Mouse (Mus musculus) limb, embryonic 14.5 days (tissue): ENCODE data around the gene Pisd. TPM values are rescaled to one million over a fixed set of nuclear protein-coding genes. Genes with fewer than 3 reads are reported as not detected.

ENCODE experiments used
- ATAC-seq: fragments of 200-750 bp; cut with Nextera tagmentation; 2 replicates; pipeline ENCODE4 v1.8.0; 2017; ENCODE audit warnings: low read depth, moderate number of reproducible peaks, moderate TSS enrichment; ENCODE audit not compliant: low FRiP score
- DNase-seq: peaks from one replicate; pipeline ENCODE4 v3.0.0-alpha.2; 2015; ENCODE audit warnings: low spot score
- H3K27ac ChIP-seq: fragments of 300-500 bp; sonication (generic); replicated peaks from 2 replicates; pipeline ENCODE4 v1.5.1; 2014; ENCODE audit warnings: low read depth, mild to moderate bottlenecking, low read length, moderate library complexity, mixed read lengths
- H3K27me3 ChIP-seq: fragments of 300-500 bp; sonication (generic); 2 replicates; pipeline ENCODE4 v1.6.1; 2014; ENCODE audit warnings: low read length, mixed read lengths; ENCODE audit not compliant: control insufficient read depth, insufficient read depth
- H3K36me3 ChIP-seq: fragments of 300-500 bp; sonication (generic); 2 replicates; pipeline ENCODE4 v1.6.1; 2014; ENCODE audit warnings: mild to moderate bottlenecking, low read length, moderate library complexity, mixed read lengths; ENCODE audit not compliant: control insufficient read depth, insufficient read depth
- H3K4me1 ChIP-seq: fragments of 300-500 bp; sonication (generic); 2 replicates; pipeline ENCODE4 v1.6.1; 2014; ENCODE audit warnings: antibody characterized with exemption, low read length, mixed read lengths; ENCODE audit not compliant: control insufficient read depth, insufficient read depth
- H3K4me2 ChIP-seq: fragments of 300-500 bp; sonication (generic); replicated peaks from 2 replicates; pipeline ENCODE4 v1.6.1; 2014; ENCODE audit warnings: low read depth, mild to moderate bottlenecking, low read length, moderate library complexity; ENCODE audit not compliant: severe bottlenecking
- H3K4me3 ChIP-seq: fragments of 300-500 bp; sonication (generic); replicated peaks from 2 replicates; pipeline ENCODE4 v1.5.1; 2014; ENCODE audit warnings: low read length
- H3K9ac ChIP-seq: fragments of 300-500 bp; sonication (generic); 2 replicates; pipeline ENCODE4 v1.6.1; 2014; ENCODE audit warnings: mild to moderate bottlenecking, low read depth, low read length, moderate library complexity; ENCODE audit not compliant: severe bottlenecking
- H3K9me3 ChIP-seq: fragments of 300-500 bp; sonication (generic); 2 replicates; pipeline ENCODE4 v1.6.1; 2016; ENCODE audit warnings: low read length; ENCODE audit not compliant: control insufficient read depth
- POLR2A ChIP-seq: fragments of 200-500 bp; IDR thresholded peaks from 2 replicates; pipeline ENCODE4 v1.8.0; 2012; ENCODE audit warnings: inconsistent platforms, mild to moderate bottlenecking, moderate library complexity, borderline replicate concordance; ENCODE audit not compliant: insufficient read depth, insufficient read length; ENCODE audit errors: extremely low read depth
- WGBS: fragments of 180-500 bp; shearing (Covaris S2); extraction: QIAGEN DNeasy Blood & Tissue Kit; methylation state at CpG from one replicate; pipeline ENCODE4 v1.1.7; 2014; 5-methylcytosine and 5-hydroxymethylcytosine counted together
- polyA plus RNA-seq, 2 experiments: library from polyadenylated mRNA; depleted of rRNA in 1 of 2; stranded (reverse) in 1 of 2; unstranded in 1 of 2; fragments of >200 nt; fragmentation: Nextera tagmentation in 1 of 2; extraction: Ambion mirVana in 1 of 2; gene quantifications; 2 replicates each; pipeline versions ENCODE4 v1.2.1 to v1.2.3; 2012 to 2014

The Pisd gene
- polyA plus RNA-seq, 2 experiments = 45.7 to 57.5 TPM

- DNase-seq = no peak
- no peak for TF ChIP-seq POLR2A
- Histone ChIP-seq H3K4me2 (no peak overlapping the region), H3K4me1 (no peaks in the 10 kb centered on the region), H3K36me3 (no peaks in the 10 kb centered on the region), H3K27ac (no peak overlapping the region), H3K9ac (no peak overlapping the region), H3K9me3 (no peaks in the 10 kb centered on the region), H3K27me3 (no peaks in the 10 kb centered on the region), H3K4me3 (no peak overlapping the region)
- WGBS = 67% methylated on average over 7 of the region's 7 CpGs
- no peak for ATAC-seq
Measured at GRCm38 (mm10) chr5:32722263-32722662, 63.2 kb downstream of the Pisd start.

DNA sequence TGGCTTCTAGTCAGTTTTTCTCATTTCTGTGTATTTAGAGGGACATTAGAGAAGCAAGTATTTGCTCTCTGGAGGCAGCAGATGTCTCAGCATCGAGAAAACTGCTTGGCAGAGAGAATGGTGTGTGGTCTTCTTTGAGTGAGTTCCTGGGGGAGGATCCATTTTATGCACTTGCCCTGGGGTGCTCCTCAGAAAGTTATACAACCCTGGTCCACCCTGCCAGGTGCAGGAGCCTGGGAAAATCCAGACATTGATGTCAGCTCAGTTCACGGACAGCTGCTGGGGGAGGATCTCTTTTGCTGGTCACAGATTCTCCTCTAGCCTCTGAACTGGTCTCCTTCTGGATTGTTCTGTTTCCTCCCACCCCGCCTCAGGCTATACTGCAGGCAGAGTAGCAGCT lies 64.1 kb downstream of the Pisd start:
- ATAC-seq (0 out of 2 replicates have a peak, but pooled peaks have one; percentile 28), DNase-seq (no peak)
- 43% methylated on average over 3 of the region's 3 CpGs for WGBS
- no peak overlapping the region for H3K4me3 ChIP-seq
- H3K27ac ChIP-seq = no peak overlapping the region
- no peaks in the 10 kb centered on the region for H3K9me3 ChIP-seq
- H3K4me2 ChIP-seq = no peak overlapping the region
- TF ChIP-seq POLR2A = no peak
- H3K36me3 ChIP-seq = no peaks in the 10 kb centered on the region
- H3K27me3 ChIP-seq = no peaks in the 10 kb centered on the region
- H3K9ac ChIP-seq = no peak overlapping the region
- no peaks in the 10 kb centered on the region for H3K4me1 ChIP-seq

DNA sequence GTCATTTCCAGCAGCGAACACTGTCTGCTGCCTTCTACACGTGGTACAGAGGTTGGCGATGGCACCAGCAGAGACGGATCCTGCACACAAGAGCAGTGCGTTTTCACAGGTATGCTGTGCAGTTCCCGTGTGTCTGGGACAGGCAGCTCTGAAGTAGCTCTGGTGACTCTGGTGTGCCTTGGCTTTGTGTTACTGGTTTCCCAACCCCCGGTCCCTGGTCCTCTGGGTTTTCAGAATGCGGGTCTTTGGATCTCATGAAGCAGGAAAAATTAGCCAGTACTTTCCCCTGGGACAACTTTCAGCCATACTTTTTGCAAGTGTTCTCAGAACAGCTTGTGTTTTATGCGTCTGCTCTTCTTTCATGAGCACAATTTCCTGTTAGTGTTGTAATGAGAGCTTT lies 65.0 kb downstream of the Pisd start:
- TF ChIP-seq POLR2A = no peak
- ATAC-seq = no peak
- Histone ChIP-seq H3K4me3 (no peak overlapping the region), H3K4me2 (no peak overlapping the region), H3K36me3 (no peaks in the 10 kb centered on the region), H3K4me1 (no peaks in the 10 kb centered on the region), H3K27me3 (no peaks in the 10 kb centered on the region), H3K27ac (no peak overlapping the region), H3K9me3 (no peaks in the 10 kb centered on the region), H3K9ac (no peak overlapping the region)
- WGBS = 54% methylated on average over 9 of the region's 9 CpGs
- DNase-seq = no peak

GRCm38 (mm10) chr5:32718916-32719315 lies 66.5 kb downstream of the Pisd start:
- Histone ChIP-seq H3K36me3 (no peaks in the 10 kb centered on the region), H3K9me3 (no peaks in the 10 kb centered on the region), H3K4me1 (no peaks in the 10 kb centered on the region), H3K27ac (no peak overlapping the region), H3K9ac (no peak overlapping the region), H3K4me3 (no peak overlapping the region), H3K27me3 (no peaks in the 10 kb centered on the region), H3K4me2 (no peak overlapping the region)
- DNase-seq (no peak), ATAC-seq (no peak)
- 51% methylated on average over 6 of the region's 6 CpGs for WGBS
- no peak for TF ChIP-seq POLR2A

DNA sequence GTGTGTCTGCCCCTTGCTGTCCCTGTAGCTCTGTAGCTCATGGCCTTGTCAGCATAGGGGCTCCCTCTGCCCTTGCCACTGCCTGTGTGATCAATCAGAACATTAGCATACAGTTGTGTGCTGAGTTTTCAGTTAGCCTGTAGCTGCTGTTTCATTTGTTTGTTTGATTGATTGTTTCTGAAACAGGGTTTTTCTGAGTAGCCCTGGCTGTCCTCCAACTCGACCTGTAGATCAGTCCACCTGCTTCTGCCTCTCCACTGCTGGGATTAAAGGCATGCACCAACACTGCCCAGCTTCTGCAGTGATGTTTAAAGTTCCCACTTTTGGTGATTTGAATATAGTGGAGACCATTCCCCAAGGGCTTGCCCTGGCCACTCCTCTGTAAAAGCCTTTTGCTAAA lies 67.7 kb downstream of the Pisd start:
- no peak for TF ChIP-seq POLR2A

More for the DNA sequence above, 67.7 kb downstream of the Pisd start:
- no peak overlapping the region for H3K4me2 ChIP-seq
- DNase-seq = no peak
- H3K4me3 ChIP-seq = no peak overlapping the region
- H3K4me1 ChIP-seq = peaks cover 5% of the 10 kb centered on the region; the same call in 1 of the 2 replicates
- H3K36me3 ChIP-seq = no peaks in the 10 kb centered on the region
- no peak overlapping the region for H3K27ac ChIP-seq
- no peak overlapping the region for H3K9ac ChIP-seq
- ATAC-seq = no peak
- H3K27me3 ChIP-seq = no peaks in the 10 kb centered on the region
- 54% methylated on average over 1 of the region's 1 CpGs for WGBS
- no peaks in the 10 kb centered on the region for H3K9me3 ChIP-seq
